Mouse (Mus musculus) adrenal gland, postnatal 25 days (tissue): ENCODE results near the gene Glb1l. TPM values are rescaled to one million over a fixed set of nuclear protein-coding genes. Genes with fewer than 3 reads are reported as not detected.

Experiments used
- DNase-seq: peaks from one replicate; pipeline ENCODE4 v3.0.0; 2021; ENCODE audit warnings: mixed read lengths
- total RNA-seq: library from RNA; stranded (reverse); gene quantifications from 2 replicates; pipeline ENCODE4 v1.2.3, GENCODE M21; 2021

Gene Glb1l
- total RNA-seq, 1 experiment from 2014 or later = 28.7 TPM

- no peak for DNase-seq
Measured at GRCm38 (mm10) chr1:75231224-75231623, 20.6 kb upstream of the Glb1l start.

GRCm38 (mm10) chr1:75230335-75230994, 19.9 kb upstream of the Glb1l start:
- no peak for DNase-seq

DNA sequence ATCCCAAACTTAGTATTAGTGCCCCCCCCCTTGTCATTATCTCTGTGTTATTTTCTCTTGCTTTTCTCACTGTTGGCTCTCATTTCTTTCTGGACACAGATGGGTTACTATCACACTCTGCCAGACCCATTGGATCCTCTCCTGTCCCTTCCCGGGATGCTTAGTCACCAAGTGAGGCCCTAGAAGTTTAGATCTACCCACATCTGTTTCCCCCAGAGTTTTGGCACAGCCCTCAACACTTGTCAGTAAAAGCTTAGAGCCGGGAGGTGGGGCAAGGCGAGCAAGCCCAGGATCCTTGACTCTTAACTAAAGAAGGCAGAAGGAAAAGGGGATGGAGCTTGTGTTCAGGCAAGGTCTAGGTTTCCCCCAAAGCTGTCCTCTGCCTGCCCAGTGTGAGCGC, 18.5 kb upstream of the Glb1l start:
- DNase-seq = no peak

- no peak for DNase-seq
Measured at GRCm38 (mm10) chr1:75227653-75228052, 17.0 kb upstream of the Glb1l start.

GRCm38 (mm10) chr1:75226138-75226537, 15.5 kb upstream of the Glb1l start:
- DNase-seq = no peak

- DNase-seq = no peak
Measured at GRCm38 (mm10) chr1:75225473-75225872, 14.9 kb upstream of the Glb1l start.

- no peak for DNase-seq
Measured at GRCm38 (mm10) chr1:75223532-75223931, 12.9 kb upstream of the Glb1l start.

DNA sequence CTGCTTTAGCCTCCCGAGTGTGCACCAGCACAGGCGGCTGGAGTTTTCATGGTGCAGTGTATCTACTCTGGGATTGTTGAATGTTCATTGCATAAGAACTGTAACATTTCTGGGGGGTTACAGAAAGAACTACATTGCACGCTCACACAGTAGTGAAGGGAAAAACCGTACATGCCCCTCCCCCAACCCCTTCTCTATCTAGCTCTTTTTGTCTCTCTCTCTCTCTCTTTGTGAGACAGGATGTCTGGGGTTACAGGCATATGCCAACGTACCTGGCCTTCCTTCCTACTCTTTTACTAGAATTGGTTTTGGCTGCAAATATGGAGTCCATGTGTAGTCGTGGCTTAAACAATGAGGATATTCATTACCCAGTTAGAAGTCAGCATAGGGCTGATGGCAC, 12.3 kb upstream of the Glb1l start:
- no peak for DNase-seq

DNA sequence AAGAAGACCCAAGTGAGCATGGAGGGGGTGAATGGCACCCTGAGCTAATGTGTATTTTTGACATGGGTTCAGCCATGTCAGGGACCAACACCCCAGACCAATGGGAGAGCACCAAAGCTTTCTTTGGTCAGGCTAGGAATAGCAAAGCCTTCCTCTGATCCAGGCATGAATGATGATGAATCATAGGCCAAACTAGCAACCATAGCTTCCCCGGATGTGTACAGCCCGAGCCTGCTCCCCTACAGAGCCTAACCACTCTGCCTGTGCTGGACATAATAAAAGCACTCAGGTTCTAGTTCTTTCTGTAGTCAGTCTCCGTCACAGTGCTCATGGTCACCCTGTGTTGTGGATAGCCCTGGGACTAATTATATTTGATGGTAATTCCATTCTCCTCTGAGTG, 10.9 kb upstream of the Glb1l start:
- no peak for DNase-seq

- no peak for DNase-seq
Measured at GRCm38 (mm10) chr1:75219531-75219930, 8.9 kb upstream of the Glb1l start, which contains the start of gene Tuba4a. Gene Tuba4a, minus strand, starts transcription at chr1:75219865.

DNA sequence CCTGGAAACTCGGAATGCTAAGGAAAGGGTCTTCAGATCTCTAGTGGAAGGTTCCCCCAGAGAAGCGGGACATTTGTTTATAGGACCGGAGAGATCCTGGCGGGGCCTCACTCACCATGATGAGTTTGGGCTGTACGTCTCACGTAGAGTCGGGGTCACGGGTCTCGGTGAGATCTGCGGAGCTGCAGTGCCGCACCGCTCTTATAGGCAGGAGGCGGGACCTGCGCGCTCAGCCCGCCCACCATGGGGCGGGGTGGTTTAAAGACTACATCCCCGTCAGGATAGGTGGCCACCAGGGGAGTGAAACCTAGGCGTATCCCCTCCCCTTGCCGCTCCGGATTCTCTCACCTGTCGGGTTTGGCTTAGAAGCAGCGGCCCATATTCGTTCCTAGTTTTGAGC, 8.5 kb upstream of the Glb1l start:
- peak; percentile 86 for DNase-seq

- DNase-seq = peak; percentile 52
Measured at GRCm38 (mm10) chr1:75218227-75219001, 7.8 kb upstream of the Glb1l start.

GRCm38 (mm10) chr1:75217893-75218226, 7.2 kb upstream of the Glb1l start:
- DNase-seq = no peak

GRCm38 (mm10) chr1:75216797-75217585, 6.4 kb upstream of the Glb1l start:
- DNase-seq = no peak

- DNase-seq = no peak
Measured at GRCm38 (mm10) chr1:75215785-75216184, 5.2 kb upstream of the Glb1l start.

DNA sequence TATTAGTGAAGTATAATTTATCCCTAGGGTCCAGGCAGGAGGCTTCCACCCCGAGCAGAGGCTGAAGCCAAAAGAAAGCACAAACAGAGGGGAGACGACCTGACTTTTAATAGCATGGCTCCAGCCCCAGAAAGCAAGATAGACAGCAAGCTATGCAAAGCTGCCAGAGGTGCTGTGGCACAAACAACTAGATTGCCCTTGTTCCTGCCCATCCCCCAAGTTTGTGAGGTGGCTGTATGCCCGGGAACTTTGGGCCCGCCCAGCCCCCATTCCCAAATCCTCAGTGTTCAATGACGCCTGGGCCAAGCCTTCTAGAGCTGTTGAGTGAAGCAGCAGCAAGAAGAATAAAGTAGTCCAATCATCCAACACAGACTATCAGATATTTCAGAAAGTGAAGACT, 4.3 kb upstream of the Glb1l start:
- peak; percentile 28 for DNase-seq

DNA sequence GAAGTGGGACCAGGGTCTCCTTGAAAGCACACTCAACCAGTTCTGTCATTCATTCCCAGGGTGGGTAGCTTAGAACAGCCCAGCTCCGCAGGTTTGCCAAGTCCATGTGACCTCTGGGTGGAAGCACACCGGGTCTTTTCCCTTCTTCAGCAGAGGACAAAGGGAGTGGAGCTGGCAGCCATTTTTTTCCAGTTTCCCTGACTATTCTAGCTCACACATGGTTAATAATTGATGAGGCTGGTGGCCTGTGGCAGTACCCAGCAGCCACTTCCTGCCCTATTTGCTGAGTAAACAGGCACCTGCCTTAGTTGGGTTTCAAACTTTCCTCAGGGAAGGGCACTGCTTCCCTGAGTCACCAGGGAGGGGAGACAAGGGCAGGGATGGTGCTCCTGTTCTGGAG, 3.8 kb upstream of the Glb1l start:
- DNase-seq = no peak

GRCm38 (mm10) chr1:75213096-75213495, 2.5 kb upstream of the Glb1l start:
- no peak for DNase-seq

DNA sequence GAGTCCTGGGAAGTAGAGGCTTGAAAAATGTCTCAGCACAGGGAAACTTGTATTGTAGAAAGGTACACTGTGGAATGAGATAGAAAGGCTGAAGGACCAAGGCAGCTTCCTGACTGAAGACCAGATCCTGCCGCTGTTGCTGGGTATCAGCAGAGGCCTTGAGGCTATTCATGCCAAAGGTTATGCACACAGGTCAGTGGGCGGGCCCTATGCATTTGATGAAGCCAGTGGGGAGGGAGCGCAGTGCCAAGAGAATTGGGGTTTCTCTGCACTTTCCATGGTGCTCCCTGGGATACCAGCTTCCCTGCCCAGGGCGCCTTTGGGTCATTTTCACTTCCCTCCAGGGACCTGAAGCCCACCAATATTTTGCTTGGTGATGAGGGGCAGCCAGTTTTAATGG, 1.9 kb upstream of the Glb1l start:
- no peak for DNase-seq

- no peak for DNase-seq
Measured at GRCm38 (mm10) chr1:75211141-75211708, 612 bp upstream of the Glb1l start.

DNA sequence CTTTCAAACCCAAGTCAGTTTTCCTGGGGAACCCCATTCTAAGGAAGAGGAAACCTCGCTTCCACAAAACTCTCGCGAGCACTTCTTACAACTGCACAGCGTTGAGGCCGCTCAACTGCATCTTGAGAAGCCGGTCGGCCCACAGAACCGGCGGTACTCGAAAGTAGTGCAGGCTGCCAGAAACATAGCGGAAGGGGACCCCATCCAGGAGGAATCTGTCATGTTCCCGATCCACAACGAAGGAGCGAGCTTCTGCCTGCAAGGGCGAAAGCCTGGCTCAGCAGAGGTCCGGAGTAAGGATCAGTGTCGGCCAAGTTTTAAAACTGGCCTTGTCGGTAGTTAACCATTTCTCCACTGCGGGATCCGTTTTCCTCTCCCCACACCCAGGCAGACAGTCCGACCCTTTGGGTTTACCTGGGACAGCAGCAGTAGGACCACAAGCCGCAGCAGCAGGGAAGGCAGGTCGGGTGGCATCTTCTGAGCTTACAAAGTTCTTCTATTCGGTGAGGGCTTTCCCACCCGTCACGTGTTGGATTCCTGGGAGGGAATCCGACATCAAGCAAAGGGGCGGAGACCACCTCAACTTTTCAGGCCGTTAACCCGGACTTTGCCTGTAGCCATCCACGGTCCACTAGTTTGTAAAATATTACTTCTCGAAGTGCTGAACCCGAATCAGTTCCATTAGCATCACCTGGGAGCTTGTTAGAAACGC, 1.5 kb downstream of the Glb1l start:
- DNase-seq = peak; percentile 36

- no peak for DNase-seq
Measured at GRCm38 (mm10) chr1:75201236-75201635, 9.4 kb downstream of the Glb1l start.
